Comparison of ENCODE assay signal across 8 mouse cellular contexts in the genomic region with DNA sequence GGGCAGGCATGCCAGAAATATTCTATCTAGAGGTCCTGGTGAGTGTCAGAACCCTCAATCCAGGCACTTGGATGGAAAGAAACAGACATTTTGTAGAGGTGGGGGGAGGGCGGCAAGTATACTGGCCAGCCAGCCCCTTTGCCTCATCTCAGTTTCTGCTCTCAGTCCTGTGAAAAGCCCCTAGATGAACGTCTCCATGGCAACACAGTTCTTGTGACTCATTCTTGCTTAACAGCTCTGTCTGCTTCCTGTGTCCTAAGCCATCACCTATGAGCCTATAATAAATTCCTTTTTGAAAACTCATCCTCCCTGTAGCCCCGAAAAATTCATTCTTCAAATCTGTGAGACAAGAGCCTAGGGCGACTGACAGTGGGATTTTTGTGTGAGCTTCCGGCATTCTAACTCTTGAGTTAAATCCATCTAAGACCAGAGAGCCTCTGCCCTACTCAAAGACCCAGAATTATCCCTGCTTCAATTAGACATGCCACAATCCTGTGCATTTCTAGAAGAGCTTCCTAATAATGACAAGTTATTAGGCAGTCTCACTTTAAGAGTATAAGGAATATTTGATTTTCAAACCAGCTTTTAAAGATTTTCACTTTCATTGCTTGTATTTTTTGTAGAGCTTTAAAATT.
DNase-seq lines count a peak whose midpoint lies in the region; ATAC-seq and TF ChIP-seq lines count a peak whose summit lies in the region.

No protein-coding gene starts in this region.

- no peak overlapping the region for H3K4me2 ChIP-seq in embryonic facial prominence, embryonic 11.5 days (ENCODE audit: low read depth, low read length)
- H3K4me2 ChIP-seq in hindbrain, postnatal 0 days (ENCODE audit: low read depth, low read length), result peak overlapping the region; percentile 29; the same call in 1 of the 2 replicates
- H3K4me2 ChIP-seq in neural tube, embryonic 14.5 days (ENCODE audit: low read depth, low read length), result no peak overlapping the region

- H3K36me3 ChIP-seq in embryonic facial prominence, embryonic 11.5 days (replicated peaks; ENCODE audit: control insufficient read depth, insufficient read depth, low read depth, low read length), result no peaks in the 10 kb centered on the region
- no peaks in the 10 kb centered on the region for H3K36me3 ChIP-seq in hindbrain, postnatal 0 days (ENCODE audit: insufficient read depth, low read length)
- H3K36me3 ChIP-seq in neural tube, embryonic 14.5 days (ENCODE audit: control insufficient read depth, insufficient read depth, low read length), result no peaks in the 10 kb centered on the region

- TF ChIP-seq CTCF in hindbrain, postnatal 0 days (IDR thresholded peaks at IDR 0.05; ENCODE audit: low read depth), result no peak

- H3K27me3 ChIP-seq in embryonic facial prominence, embryonic 11.5 days (ENCODE audit: control insufficient read depth, insufficient read depth, low read length), result no peaks in the 10 kb centered on the region
- H3K27me3 ChIP-seq in hindbrain, postnatal 0 days (ENCODE audit: insufficient read depth, low read length), result no peaks in the 10 kb centered on the region
- H3K27me3 ChIP-seq in neural tube, embryonic 14.5 days (ENCODE audit: control insufficient read depth, insufficient read depth, low read length), result no peaks in the 10 kb centered on the region

- H3K4me3 ChIP-seq in embryonic facial prominence, embryonic 11.5 days (ENCODE audit: low read depth, low read length), result no peak overlapping the region
- H3K4me3 ChIP-seq in hindbrain, postnatal 0 days (ENCODE audit: low read length), result no peak overlapping the region
- no peak overlapping the region for H3K4me3 ChIP-seq in neural tube, embryonic 14.5 days (ENCODE audit: low read depth, low read length)

- 51% methylated on average over 5 of the region's 5 CpGs for WGBS in embryonic facial prominence, embryonic 11.5 days
- WGBS in hindbrain, postnatal 0 days, result 33% methylated on average over 5 of the region's 5 CpGs
- 32% methylated on average over 5 of the region's 5 CpGs for WGBS in neural tube, embryonic 14.5 days

- H3K4me1 ChIP-seq in embryonic facial prominence, embryonic 11.5 days (ENCODE audit: control insufficient read depth, insufficient read depth, low read length), result no peaks in the 10 kb centered on the region
- H3K4me1 ChIP-seq in hindbrain, postnatal 0 days (ENCODE audit: insufficient read depth, low read length), result no peaks in the 10 kb centered on the region
- H3K4me1 ChIP-seq in neural tube, embryonic 14.5 days (ENCODE audit: control insufficient read depth, insufficient read depth, low read length), result no peaks in the 10 kb centered on the region

- no peaks in the 10 kb centered on the region for H3K9me3 ChIP-seq in embryonic facial prominence, embryonic 11.5 days (replicated peaks; ENCODE audit: control insufficient read depth, low read length)
- H3K9me3 ChIP-seq in hindbrain, postnatal 0 days (ENCODE audit: low read length), result no peaks in the 10 kb centered on the region
- H3K9me3 ChIP-seq in neural tube, embryonic 14.5 days (ENCODE audit: control insufficient read depth, low read length), result no peaks in the 10 kb centered on the region

- H3K27ac ChIP-seq in embryonic facial prominence, embryonic 11.5 days (replicated peaks; ENCODE audit: low read depth, low read length), result no peak overlapping the region
- peak overlapping the region; percentile 45; the same call in 1 of the 2 replicates for H3K27ac ChIP-seq in hindbrain, postnatal 0 days
- 0 out of 2 replicates have a peak overlapping the region, but pooled peaks have one; percentile 5 for H3K27ac ChIP-seq in neural tube, embryonic 14.5 days (ENCODE audit: low read depth, low read length)

- no peak overlapping the region for H3K9ac ChIP-seq in embryonic facial prominence, embryonic 11.5 days (replicated peaks; ENCODE audit: low read length)
- H3K9ac ChIP-seq in hindbrain, postnatal 0 days (replicated peaks; ENCODE audit: low read length), result no peak overlapping the region
- H3K9ac ChIP-seq in neural tube, embryonic 14.5 days (replicated peaks; ENCODE audit: low read depth, low read length), result no peak overlapping the region

- peak; percentile 70; the same call in 1 of the 2 replicates for ATAC-seq in embryonic facial prominence, embryonic 11.5 days (replicated peaks; ENCODE audit: insufficient number of reproducible peaks, low FRiP score, low TSS enrichment, low read depth)
- peak; percentile 84 for ATAC-seq in hindbrain, postnatal 0 days
- ATAC-seq in neural tube, embryonic 14.5 days (ENCODE audit: low read depth), result peak; percentile 79; the same call in 1 of the 2 replicates

- DNase-seq in layer of hippocampus, postnatal 14 days (ENCODE audit: low spot score in 2 of 2), result peak; percentile 1 to 2
- DNase-seq in layer of hippocampus, postnatal 25 days (ENCODE audit: extremely low spot score in 1 of 2, low spot score in 1 of 2), result no peak
- peak; percentile 54 for DNase-seq in embryonic facial prominence, embryonic 11.5 days (ENCODE audit: low spot score)
- peak; percentile 68 for DNase-seq in hindbrain, postnatal 0 days (ENCODE audit: low spot score)
- no peak for DNase-seq in urinary bladder, adult 18-20 months (ENCODE audit: low spot score in 2 of 2)
- DNase-seq in gastrocnemius, adult 18-20 months (ENCODE audit: low spot score), result no peak
- DNase-seq in testis, postnatal 14 days (ENCODE audit: low spot score), result no peak

Comparison
In these comparisons a context has a peak if more than half of its experiments do, and no peak if none do; other contexts are left out.
1. DNase-seq: peak in layer of hippocampus, postnatal 14 days (2 of 2), embryonic facial prominence, embryonic 11.5 days (single experiment) and hindbrain, postnatal 0 days (single experiment); none in layer of hippocampus, postnatal 25 days (0 of 2), urinary bladder, adult 18-20 months (0 of 2), gastrocnemius, adult 18-20 months (single experiment) and testis, postnatal 14 days (single experiment).
2. Peak in every context shown above with its lines, with median percentiles within 50 percentile points of each other: ATAC-seq.